Mouse (Mus musculus) spleen, adult 2 months (tissue): ENCODE data around the gene Zfp653. TPM values are rescaled to one million over a fixed set of nuclear protein-coding genes. Genes with fewer than 3 reads are reported as not detected.

Experiments used
- DNase-seq, 2 experiments: peaks; one replicate each; pipeline versions ENCODE4 v3.0.0 to v3.0.0-alpha.2; 2012 to 2021; ENCODE audit warnings: low spot score in 2 of 2, low read depth in 1 of 2
- H3K27ac ChIP-seq: fragments of 200-500 bp; 2 replicates; pipeline ENCODE4 v1.5.1; 2012; ENCODE audit warnings: low read length, inconsistent platforms; ENCODE audit not compliant: insufficient read depth
- H3K27me3 ChIP-seq: fragments of 200-500 bp; 2 replicates; pipeline ENCODE4 v1.6.1; 2012; ENCODE audit warnings: mild to moderate bottlenecking, moderate library complexity, low read length, inconsistent platforms; ENCODE audit not compliant: control insufficient read depth, insufficient read depth
- H3K36me3 ChIP-seq: fragments of 200-500 bp; 2 replicates; pipeline ENCODE4 v1.6.1; 2012; ENCODE audit warnings: mild to moderate bottlenecking, low read length, inconsistent platforms; ENCODE audit not compliant: control insufficient read depth, insufficient read depth
- H3K4me1 ChIP-seq: fragments of 200-500 bp; 2 replicates; pipeline ENCODE4 v1.6.1; 2011; ENCODE audit warnings: inconsistent platforms; ENCODE audit not compliant: control insufficient read depth, insufficient read depth, insufficient read length
- H3K4me3 ChIP-seq: fragments of 200-500 bp; 2 replicates; pipeline ENCODE4 v1.5.1; 2011; ENCODE audit warnings: mild to moderate bottlenecking, inconsistent platforms; ENCODE audit not compliant: insufficient read depth, insufficient read length; ENCODE audit errors: extremely low read depth
- CTCF ChIP-seq: fragments of 200-500 bp; IDR thresholded peaks from 2 replicates; pipeline ENCODE4 v1.5.1; 2011; ENCODE audit warnings: mild to moderate bottlenecking, inconsistent platforms; ENCODE audit not compliant: insufficient read depth, insufficient read length, insufficient replicate concordance; ENCODE audit errors: extremely low read depth
- POLR2A ChIP-seq: fragments of 200-500 bp; IDR thresholded peaks from 2 replicates; pipeline ENCODE4 v1.6.1; 2011; ENCODE audit warnings: low read depth, low read length, inconsistent platforms
- WGBS: fragments of 180-500 bp; shearing (Covaris S2); methylation state at CpG from one replicate; pipeline ENCODE4 v1.1.7; 2018; 5-methylcytosine and 5-hydroxymethylcytosine counted together
- polyA plus RNA-seq: library from polyadenylated mRNA; depleted of rRNA; stranded (reverse); fragments of >200 nt; gene quantifications from 2 replicates; pipeline ENCODE4 v1.2.3, GENCODE M21; 2012

Zfp653 gene
- polyA plus RNA-seq, 1 experiment: 21.6 TPM

DNA sequence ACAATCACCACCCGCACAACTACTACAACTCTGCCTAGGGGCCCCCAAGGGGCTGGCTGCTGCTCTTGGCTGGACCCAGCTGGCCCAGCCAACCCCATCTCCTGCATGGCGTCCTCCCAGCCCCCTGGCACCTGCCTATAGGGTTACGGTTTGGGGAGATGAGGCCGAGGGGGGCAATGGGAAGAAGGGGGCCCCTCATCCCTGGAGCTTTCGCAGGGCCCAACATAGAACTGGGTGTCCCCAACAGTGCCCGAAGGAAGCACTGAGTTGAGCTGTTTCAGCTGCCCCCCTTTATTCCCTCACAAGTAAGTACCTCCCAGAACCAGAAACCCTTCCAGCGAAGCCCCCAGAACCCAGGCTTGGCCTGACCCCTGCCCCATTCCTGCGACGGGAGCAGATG, 37.0 kb upstream of the Zfp653 start:
- WGBS: 58% methylated on average over 9 of the region's 9 CpGs
- no peak for TF ChIP-seq CTCF
- no peak for TF ChIP-seq POLR2A

GRCm38 (mm10) chr9:22099922-22100321, 28.7 kb upstream of the Zfp653 start:
- H3K4me1 ChIP-seq: peaks cover 4% of the 10 kb centered on the region; the same call in 1 of the 2 replicates
- 14% methylated on average over 18 of the region's 18 CpGs for WGBS
- no peak for DNase-seq
- H3K27ac ChIP-seq: no peak overlapping the region
- peaks cover 11% of the 10 kb centered on the region for H3K27me3 ChIP-seq
- TF ChIP-seq CTCF: no peak
- TF ChIP-seq POLR2A: no peak
- no peak overlapping the region for H3K4me3 ChIP-seq
- no peaks in the 10 kb centered on the region for H3K36me3 ChIP-seq

More for the DNA sequence above, 37.0 kb upstream of the Zfp653 start:
- Histone ChIP-seq H3K27ac (no peak overlapping the region), H3K4me3 (no peak overlapping the region), H3K36me3 (peaks cover 12% of the 10 kb centered on the region), H3K4me1 (no peaks in the 10 kb centered on the region), H3K27me3 (no peaks in the 10 kb centered on the region)
- no peak for DNase-seq

GRCm38 (mm10) chr9:22098993-22099696, 28.0 kb upstream of the Zfp653 start, which contains the start of gene Cnn1:
Gene Cnn1, plus strand, starts transcription at chr9:22099216.
- H3K27ac ChIP-seq: no peak within 1 kb of the TSS
- H3K4me3 ChIP-seq: no peak within 1 kb of the TSS
- no peaks in the 10 kb centered on the region for H3K36me3 ChIP-seq
- H3K4me1 ChIP-seq: peaks cover 4% of the 10 kb centered on the region; the same call in 1 of the 2 replicates
- DNase-seq: no peak
- WGBS: 24% methylated on average over 14 of the region's 14 CpGs
- H3K27me3 ChIP-seq: peaks cover 11% of the 10 kb centered on the region
- TF ChIP-seq CTCF (no peak), POLR2A (no peak)

DNA sequence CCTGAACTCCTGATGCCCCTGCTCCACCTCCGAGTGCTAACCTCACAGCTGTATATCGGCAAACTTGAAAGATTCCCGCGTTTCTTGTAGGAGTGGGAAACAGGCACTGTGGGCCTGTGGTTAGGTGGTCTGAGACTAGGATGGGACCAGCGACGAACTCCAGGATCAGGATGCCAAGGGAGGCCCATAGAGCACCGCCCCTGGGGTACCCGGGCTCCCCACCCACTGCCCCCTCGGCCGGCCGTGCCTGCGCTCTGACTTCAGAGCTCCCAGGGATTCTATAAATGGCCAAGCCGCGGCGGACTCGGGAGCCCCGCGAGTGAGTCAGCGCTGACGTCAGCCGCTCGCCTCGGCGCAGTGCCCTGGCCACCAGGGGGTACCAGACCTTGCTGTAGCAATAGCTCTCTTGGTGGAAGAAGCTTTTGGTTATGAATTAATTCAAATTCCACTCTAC, 24.7 kb upstream of the Zfp653 start:
- peaks cover 4% of the 10 kb centered on the region; the same call in 1 of the 2 replicates for H3K4me1 ChIP-seq
- 2% methylated on average over 24 of the region's 24 CpGs for WGBS
- TF ChIP-seq CTCF: peak; percentile 81
- no peak for TF ChIP-seq POLR2A
- peak overlapping the region; percentile 49 for H3K4me3 ChIP-seq
- peaks cover 11% of the 10 kb centered on the region for H3K27me3 ChIP-seq
- no peak overlapping the region for H3K27ac ChIP-seq
- no peaks in the 10 kb centered on the region for H3K36me3 ChIP-seq
- DNase-seq: peak; percentile 63 to 86

DNA sequence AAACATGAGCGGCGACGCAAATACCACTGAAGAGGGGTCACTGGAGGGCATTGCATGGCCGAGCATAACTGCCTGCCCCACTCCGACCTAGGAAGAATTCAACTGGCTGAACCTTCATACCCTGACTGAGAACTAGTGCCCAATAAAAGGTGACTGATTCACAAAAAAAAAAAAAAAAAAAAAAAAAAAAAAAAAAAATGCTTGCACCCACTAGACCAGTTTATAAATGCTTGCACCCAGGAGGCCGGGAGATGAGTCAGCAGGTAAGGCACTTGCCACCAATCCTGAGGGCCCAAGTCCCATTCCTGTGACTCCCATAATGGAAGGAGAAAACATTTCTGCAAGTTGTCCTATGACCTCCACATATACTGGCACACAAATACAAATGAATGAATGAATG, 21.6 kb upstream of the Zfp653 start:
- Histone ChIP-seq H3K36me3 (no peaks in the 10 kb centered on the region), H3K4me3 (no peak overlapping the region), H3K27ac (no peak overlapping the region), H3K27me3 (0 out of 2 replicates have a peak, but pooled peaks cover 2% of the 10 kb centered on the region), H3K4me1 (peaks cover 4% of the 10 kb centered on the region; the same call in 1 of the 2 replicates)
- DNase-seq: no peak
- TF ChIP-seq CTCF (no peak), POLR2A (no peak)
- 89% methylated on average over 6 of the region's 6 CpGs for WGBS

- Histone ChIP-seq H3K27me3 (no peaks in the 10 kb centered on the region), H3K36me3 (no peaks in the 10 kb centered on the region), H3K27ac (no peak overlapping the region), H3K4me3 (no peak overlapping the region), H3K4me1 (peaks cover 4% of the 10 kb centered on the region; the same call in 1 of the 2 replicates)
- 89% methylated on average over 7 of the region's 7 CpGs for WGBS
- no peak for DNase-seq
- TF ChIP-seq POLR2A (no peak), CTCF (no peak)
These were observed 18.8 kb upstream of the Zfp653 start for GRCm38 (mm10) chr9:22089986-22090385.

GRCm38 (mm10) chr9:22089281-22089680, 18.1 kb upstream of the Zfp653 start:
- no peak overlapping the region for H3K4me3 ChIP-seq
- H3K27ac ChIP-seq: no peak overlapping the region
- 97% methylated on average over 7 of the region's 7 CpGs for WGBS
- DNase-seq: no peak
- H3K27me3 ChIP-seq: no peaks in the 10 kb centered on the region
- TF ChIP-seq CTCF (no peak), POLR2A (no peak)
- no peaks in the 10 kb centered on the region for H3K36me3 ChIP-seq
- H3K4me1 ChIP-seq: peaks cover 4% of the 10 kb centered on the region; the same call in 1 of the 2 replicates
